Mouse (Mus musculus) MEL (cell line): Measurements from ENCODE around the gene Vps11. TPM values are rescaled to one million over a fixed set of nuclear protein-coding genes. Genes with fewer than 3 reads are reported as not detected.
A peak's percentile ranks its signal among the peaks of the same experiment; 100 is the strongest.

Source experiments
- DNase-seq: peaks from one replicate; pipeline ENCODE4 v3.0.0; 2011; ENCODE audit warnings: low read depth, low spot score
- H3K27ac ChIP-seq: 2 replicates; pipeline ENCODE4 v1.5.1; 2012; ENCODE audit warnings: low read depth, mild to moderate bottlenecking, control low read depth, low read length, moderate library complexity; ENCODE audit not compliant: control insufficient read depth
- H3K27me3 ChIP-seq, 2 experiments: fragments of 150-350 bp in 1 of 2; sonication (generic) in 1 of 2; 2 replicates each; pipeline ENCODE4 v1.6.1; 2012; ENCODE audit warnings: low read length in 2 of 2, mild to moderate bottlenecking in 2 of 2, improper control_type of control experiment in 1 of 2, moderate library complexity in 1 of 2; ENCODE audit not compliant: insufficient read depth in 2 of 2, control insufficient read depth in 1 of 2
- H3K36me3 ChIP-seq, 2 experiments: 2 replicates each; pipeline ENCODE4 v1.6.1; 2012 to 2014; ENCODE audit warnings: low read length in 2 of 2, improper control_type of control experiment in 1 of 2, inconsistent platforms in 1 of 2, mild to moderate bottlenecking in 1 of 2; ENCODE audit not compliant: insufficient read depth in 2 of 2, control insufficient read depth in 1 of 2
- H3K4me1 ChIP-seq, 2 experiments: fragments of 150-350 bp in 1 of 2; sonication (generic) in 1 of 2; 2 replicates each; pipeline ENCODE4 v1.6.1; 2012; ENCODE audit warnings: low read length in 2 of 2, improper control_type of control experiment in 1 of 2, mild to moderate bottlenecking in 1 of 2; ENCODE audit not compliant: insufficient read depth in 2 of 2, control insufficient read depth in 1 of 2
- H3K4me3 ChIP-seq, 2 experiments: fragments of 150-350 bp in 1 of 2; sonication (generic) in 1 of 2; 2 replicates each; pipeline ENCODE4 v1.5.1; 2012; ENCODE audit warnings: low read depth in 2 of 2, low read length in 2 of 2, mild to moderate bottlenecking in 2 of 2, moderate library complexity in 2 of 2, control low read depth in 1 of 2, improper control_type of control experiment in 1 of 2; ENCODE audit not compliant: control insufficient read depth in 1 of 2, insufficient read depth in 1 of 2
- H3K79me2 ChIP-seq: 2 replicates; pipeline ENCODE4 v1.6.1; 2012; ENCODE audit warnings: mild to moderate bottlenecking, low read length, moderate library complexity; ENCODE audit not compliant: control insufficient read depth, poor library complexity, insufficient read depth
- H3K9ac ChIP-seq: 2 replicates; pipeline ENCODE4 v1.6.1; 2012; ENCODE audit warnings: low read depth, mild to moderate bottlenecking, control low read depth, low read length, moderate library complexity; ENCODE audit not compliant: control insufficient read depth, poor library complexity, severe bottlenecking
- H3K9me3 ChIP-seq: fragments of 150-350 bp; sonication (generic); replicated peaks from 2 replicates; pipeline ENCODE4 v1.6.1; 2012; ENCODE audit warnings: mild to moderate bottlenecking, low read length, improper control_type of control experiment, moderate library complexity; ENCODE audit not compliant: insufficient read depth
- BHLHE40 ChIP-seq: IDR thresholded peaks from 2 replicates; pipeline ENCODE4 v1.6.1; 2012; ENCODE audit warnings: low read depth, mild to moderate bottlenecking, inconsistent platforms, low read length, improper control_type of control experiment, borderline replicate concordance
- CHD1 ChIP-seq: IDR thresholded peaks from 2 replicates; pipeline ENCODE4 v1.6.1; 2012; ENCODE audit warnings: low read depth, mild to moderate bottlenecking, inconsistent platforms, low read length, improper control_type of control experiment
- ELF1 ChIP-seq: IDR thresholded peaks from 2 replicates; pipeline ENCODE4 v1.6.1; 2014; ENCODE audit warnings: low read depth, mild to moderate bottlenecking, inconsistent platforms, low read length, improper control_type of control experiment, moderate library complexity
- EP300 ChIP-seq, 2 experiments: IDR thresholded peaks; 2 replicates each; pipeline ENCODE4 v1.6.1; 2011; ENCODE audit warnings: improper control_type of control experiment in 2 of 2, low read length in 2 of 2, low read depth in 1 of 2, mild to moderate bottlenecking in 1 of 2
- ETS1 ChIP-seq: IDR thresholded peaks from 2 replicates; pipeline ENCODE4 v1.6.1; 2012; ENCODE audit warnings: low read depth, mild to moderate bottlenecking, inconsistent platforms, low read length, improper control_type of control experiment, moderate library complexity
- GABPA ChIP-seq: IDR thresholded peaks from 2 replicates; pipeline ENCODE4 v1.6.1; 2012; ENCODE audit warnings: low read depth, mild to moderate bottlenecking, inconsistent platforms, low read length, improper control_type of control experiment, moderate library complexity
- GATA1 ChIP-seq: IDR thresholded peaks from 2 replicates; pipeline ENCODE4 v1.6.1; 2011; ENCODE audit warnings: low read depth, low read length, improper control_type of control experiment
- JUND ChIP-seq: IDR thresholded peaks from 2 replicates; pipeline ENCODE4 v1.6.1; 2011; ENCODE audit warnings: low read depth, mild to moderate bottlenecking, improper control_type of control experiment, low read length
- MAX ChIP-seq: IDR thresholded peaks from 2 replicates; pipeline ENCODE4 v1.6.1; 2011; ENCODE audit warnings: low read length, improper control_type of control experiment
- MAZ ChIP-seq: IDR thresholded peaks from 2 replicates; pipeline ENCODE4 v1.6.1; 2012; ENCODE audit warnings: low read depth, mild to moderate bottlenecking, inconsistent platforms, low read length, improper control_type of control experiment
- MYC ChIP-seq: IDR thresholded peaks from 2 replicates; pipeline ENCODE4 v1.6.1; 2011; ENCODE audit warnings: low read depth, mild to moderate bottlenecking, low read length, improper control_type of control experiment, moderate library complexity
- NRF1 ChIP-seq: IDR thresholded peaks from 2 replicates; pipeline ENCODE4 v1.6.1; 2014; ENCODE audit warnings: low read depth, mild to moderate bottlenecking, inconsistent platforms, low read length, improper control_type of control experiment, moderate library complexity; ENCODE audit not compliant: poor library complexity, insufficient read depth, severe bottlenecking
- RCOR1 ChIP-seq: IDR thresholded peaks from 2 replicates; pipeline ENCODE4 v1.6.1; 2012; ENCODE audit warnings: low read depth, mild to moderate bottlenecking, inconsistent platforms, low read length, improper control_type of control experiment
- SIN3A ChIP-seq: IDR thresholded peaks from 2 replicates; pipeline ENCODE4 v1.6.1; 2012; ENCODE audit warnings: low read length, improper control_type of control experiment, inconsistent platforms
- SMC3 ChIP-seq: IDR thresholded peaks from 2 replicates; pipeline ENCODE4 v1.6.1; 2011; ENCODE audit warnings: low read depth, low read length, improper control_type of control experiment
- TCF12 ChIP-seq: IDR thresholded peaks from 2 replicates; pipeline ENCODE4 v1.6.1; 2014; ENCODE audit warnings: low read depth, mild to moderate bottlenecking, inconsistent platforms, low read length, improper control_type of control experiment, moderate library complexity
- UBTF ChIP-seq: IDR thresholded peaks from 2 replicates; pipeline ENCODE4 v1.6.1; 2012; ENCODE audit warnings: low read depth, mild to moderate bottlenecking, inconsistent platforms, low read length, improper control_type of control experiment, moderate library complexity, borderline replicate concordance; ENCODE audit not compliant: insufficient read depth
- ZMIZ1 ChIP-seq: IDR thresholded peaks from 2 replicates; pipeline ENCODE4 v1.6.1; 2012; ENCODE audit warnings: low read depth, mild to moderate bottlenecking, inconsistent platforms, low read length, improper control_type of control experiment, moderate library complexity
- polyA plus RNA-seq, 2 experiments: library from polyadenylated mRNA; stranded (reverse) in 1 of 2; unstranded in 1 of 2; fragments of >175 nt in 1 of 2; fragments of >200 nt in 1 of 2; gene quantifications; 2 replicates each; pipeline versions ENCODE4 v1.2.1 to v1.2.4; 2012; ENCODE audit warnings: low replicate concordance in 2 of 2, low read depth in 1 of 2; ENCODE audit not compliant: insufficient read length in 2 of 2, insufficient read depth in 1 of 2, missing spikeins in 1 of 2
- total RNA-seq: library from RNA; depleted of rRNA; stranded (reverse); fragments of 300-350 nt; gene quantifications from 2 replicates; pipeline ENCODE4 v1.2.3, GENCODE M21; 2012

Gene Vps11
- total and polyA plus RNA-seq, 3 experiments = 18.6 to 27.1 TPM; not detected in 1

GRCm38 (mm10) chr9:44379054-44379834 is 17.8 kb upstream of the Vps11 start, which contains the start of gene Hyou1 (continued):
- TF ChIP-seq ELF1 (peak; percentile 84), MYC (peak; percentile 89), UBTF (no peak), GABPA (no peak), SIN3A (peak; percentile 90), MAZ (no peak; the same call in 1 of the 2 replicates), SMC3 (no peak), ZMIZ1 (0 out of 2 replicates have a peak, but pooled peaks have one; percentile 19), RCOR1 (no peak), BHLHE40 (no peak), JUND (no peak)

- H3K4me1 ChIP-seq = peaks cover 0 to 9% of the 10 kb centered on the region in 2 experiments; a peak in 3 of 4 replicates
- peak overlapping the region; percentile 89 for H3K9ac ChIP-seq
- no peaks in the 10 kb centered on the region for H3K9me3 ChIP-seq
- peaks cover 26% of the 10 kb centered on the region for H3K79me2 ChIP-seq
- H3K36me3 ChIP-seq = peaks cover 8 to 10% of the 10 kb centered on the region in 2 experiments
- TF ChIP-seq JUND (no peak), ZMIZ1 (no peak), SMC3 (no peak), RCOR1 (peak; percentile 58; the same call in 1 of the 2 replicates), MYC (0 out of 2 replicates have a peak, but pooled peaks have one; percentile 48), CHD1 (peak; percentile 27; the same call in 1 of the 2 replicates), ETS1 (peak; percentile 63), TCF12 (0 out of 2 replicates have a peak, but pooled peaks have one; percentile 19), GATA1 (peak; percentile 76), SIN3A (peak; percentile 71), MAX (no peak), NRF1 (no peak), EP300 (IDR thresholded peaks at IDR 0.05; ENCODE audit: low read depth in 1 of 2, low read length in 2 of 2) (peak; percentile 33 to 60; a peak in 3 of 4 replicates)
- TF ChIP-seq, all 39 proteins: peak for 8
- peak; percentile 60 for DNase-seq
- Histone ChIP-seq H3K27ac (peak overlapping the region; percentile 89), H3K4me3 (peak overlapping the region; percentile 77 to 89), H3K27me3 (no peaks in the 10 kb centered on the region)
Measured at GRCm38 (mm10) chr9:44378153-44378730, 16.8 kb upstream of the Vps11 start.
